Mouse (Mus musculus): ENCODE measurements around the gene Phrf1. TPM values are rescaled to one million over a fixed set of nuclear protein-coding genes. Genes with fewer than 3 reads are reported as not detected.
"Not testable (repeated sequence)": the region's sequence is repeated elsewhere in the genome, so short reads cannot be mapped to it uniquely, and the experiment has no call there.

The Phrf1 gene
- polyA plus RNA-seq, 1 experiment from 2014 or later, result 57.1 TPM

DNA sequence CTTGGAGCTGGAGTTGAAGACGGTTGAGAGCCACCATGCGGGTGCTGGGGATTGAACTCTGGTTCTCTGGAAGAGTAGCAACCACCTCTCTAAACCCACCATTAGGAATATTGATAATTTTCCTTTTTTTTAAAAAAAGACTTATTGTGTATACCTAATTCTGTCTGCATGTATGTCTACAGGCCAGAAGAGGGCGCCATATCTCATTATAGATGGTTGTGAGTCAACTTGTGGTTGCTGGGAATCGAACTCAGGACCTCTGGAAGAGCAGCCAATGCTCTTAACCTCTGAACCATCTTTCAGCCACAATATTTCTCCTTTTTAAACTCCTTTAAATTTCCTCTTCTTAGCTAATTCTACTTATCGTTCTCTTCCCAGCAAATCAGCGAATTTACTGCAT, 2.0 kb upstream of the Phrf1 start:
- no peak overlapping the region for H3K9ac ChIP-seq (ENCODE audit: low read depth, low read length)
- no peaks in the 10 kb centered on the region for H3K9me3 ChIP-seq (ENCODE audit: control insufficient read depth, low read length)
- ATAC-seq, result no peak
- peaks cover under 1% of the 10 kb centered on the region for H3K36me3 ChIP-seq (ENCODE audit: control insufficient read depth, insufficient read depth, low read length)
- no peaks in the 10 kb centered on the region for H3K27me3 ChIP-seq (replicated peaks; ENCODE audit: control insufficient read depth, insufficient read depth, low read length)
- 85% methylated on average over 6 of the region's 6 CpGs for WGBS
- H3K4me3 ChIP-seq (ENCODE audit: low read length), result no peak overlapping the region
- no peak overlapping the region for H3K4me2 ChIP-seq (ENCODE audit: low read length)
- H3K27ac ChIP-seq (ENCODE audit: low read depth, low read length), result no peak overlapping the region
- peaks cover 28% of the 10 kb centered on the region for H3K4me1 ChIP-seq (ENCODE audit: control insufficient read depth, insufficient read depth, low read depth, low read length)

GRCm38 (mm10) chr7:141227796-141228195, 788 bp upstream of the Phrf1 start:
- Histone ChIP-seq H3K4me3 (ENCODE audit: low read length) (no peak overlapping the region), H3K27ac (ENCODE audit: low read depth, low read length) (no peak overlapping the region), H3K4me2 (ENCODE audit: low read length) (peak overlapping the region; percentile 37), H3K4me1 (ENCODE audit: control insufficient read depth, insufficient read depth, low read depth, low read length) (peaks cover 19% of the 10 kb centered on the region), H3K9ac (ENCODE audit: low read depth, low read length) (peak overlapping the region; percentile 95; the same call in 1 of the 2 replicates), H3K27me3 (replicated peaks; ENCODE audit: control insufficient read depth, insufficient read depth, low read length) (no peaks in the 10 kb centered on the region), H3K36me3 (ENCODE audit: control insufficient read depth, insufficient read depth, low read length) (peaks cover 8% of the 10 kb centered on the region), H3K9me3 (ENCODE audit: control insufficient read depth, low read length) (no peaks in the 10 kb centered on the region)
- 79% methylated on average over 4 of the region's 4 CpGs for WGBS
- ATAC-seq, result peak; percentile 18; the same call in 1 of the 2 replicates

GRCm38 (mm10) chr7:141229702-141230101, 1.1 kb downstream of the Phrf1 start:
- Histone ChIP-seq H3K9me3 (ENCODE audit: control insufficient read depth, low read length) (no peaks in the 10 kb centered on the region), H3K4me1 (ENCODE audit: control insufficient read depth, insufficient read depth, low read depth, low read length) (peaks cover 18% of the 10 kb centered on the region), H3K27ac (ENCODE audit: low read depth, low read length) (no peak overlapping the region), H3K27me3 (replicated peaks; ENCODE audit: control insufficient read depth, insufficient read depth, low read length) (no peaks in the 10 kb centered on the region), H3K36me3 (ENCODE audit: control insufficient read depth, insufficient read depth, low read length) (peaks cover 25% of the 10 kb centered on the region), H3K4me2 (ENCODE audit: low read length) (peak overlapping the region; percentile 85), H3K9ac (ENCODE audit: low read depth, low read length) (peak overlapping the region; percentile 95; the same call in 1 of the 2 replicates), H3K4me3 (ENCODE audit: low read length) (peak overlapping the region; percentile 74)
- WGBS, result 59% methylated on average over 6 of the region's 6 CpGs
- no peak for ATAC-seq

DNA sequence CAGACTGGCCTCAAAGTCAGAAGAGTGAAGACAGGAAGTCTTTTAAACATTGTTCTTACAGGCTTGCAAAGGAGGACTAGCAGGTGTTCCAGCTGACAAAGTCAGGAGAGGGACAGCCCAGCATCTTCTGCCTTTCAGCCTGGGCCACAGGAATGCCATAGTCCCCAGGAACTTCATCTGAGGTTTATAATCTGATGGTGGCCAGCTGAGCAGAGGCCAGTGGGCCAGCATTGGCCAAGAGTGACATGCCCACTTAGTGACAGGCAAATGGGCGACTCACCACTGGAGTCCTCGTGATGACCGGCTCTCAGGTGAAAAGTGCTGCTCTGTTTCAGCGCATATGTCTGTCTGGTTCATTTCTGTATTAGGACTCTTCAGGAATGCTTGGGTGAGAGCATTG, 2.0 kb downstream of the Phrf1 start:
- Histone ChIP-seq H3K9me3 (ENCODE audit: control insufficient read depth, low read length) (no peaks in the 10 kb centered on the region), H3K27me3 (replicated peaks; ENCODE audit: control insufficient read depth, insufficient read depth, low read length) (no peaks in the 10 kb centered on the region), H3K27ac (ENCODE audit: low read depth, low read length) (no peak overlapping the region), H3K36me3 (ENCODE audit: control insufficient read depth, insufficient read depth, low read length) (peaks cover 30% of the 10 kb centered on the region), H3K4me2 (ENCODE audit: low read length) (no peak overlapping the region), H3K4me1 (ENCODE audit: control insufficient read depth, insufficient read depth, low read depth, low read length) (peaks cover 18% of the 10 kb centered on the region), H3K9ac (ENCODE audit: low read depth, low read length) (no peak overlapping the region), H3K4me3 (ENCODE audit: low read length) (no peak overlapping the region)
- no peak for ATAC-seq
- 97% methylated on average over 4 of the region's 4 CpGs for WGBS

DNA sequence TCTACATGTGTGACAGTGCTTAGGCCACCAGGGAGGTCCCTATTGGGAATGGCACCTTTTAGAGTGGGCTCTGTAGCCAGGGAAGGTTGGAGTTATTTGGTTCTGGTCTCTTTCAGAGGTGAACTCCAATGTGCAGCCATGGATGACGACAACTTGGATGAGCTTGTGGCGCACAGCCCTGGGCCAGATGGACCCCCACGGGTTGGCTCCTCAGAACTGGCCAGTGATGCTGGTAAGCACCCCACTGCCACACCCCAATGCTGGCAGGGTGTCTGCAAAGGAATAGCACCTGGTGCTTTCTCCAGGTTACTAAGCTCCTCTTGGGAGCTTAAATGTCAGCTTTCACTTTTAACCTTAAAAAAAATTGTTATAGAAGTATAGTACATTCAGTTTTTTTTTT, 2.5 kb downstream of the Phrf1 start:
- Histone ChIP-seq H3K4me1 (ENCODE audit: control insufficient read depth, insufficient read depth, low read depth, low read length) (peaks cover 18% of the 10 kb centered on the region), H3K9ac (ENCODE audit: low read depth, low read length) (no peak overlapping the region), H3K27ac (ENCODE audit: low read depth, low read length) (no peak overlapping the region), H3K36me3 (ENCODE audit: control insufficient read depth, insufficient read depth, low read length) (peaks cover 34% of the 10 kb centered on the region), H3K4me3 (ENCODE audit: low read length) (no peak overlapping the region), H3K4me2 (ENCODE audit: low read length) (no peak overlapping the region), H3K27me3 (replicated peaks; ENCODE audit: control insufficient read depth, insufficient read depth, low read length) (no peaks in the 10 kb centered on the region), H3K9me3 (ENCODE audit: control insufficient read depth, low read length) (no peaks in the 10 kb centered on the region)
- no peak for ATAC-seq
- 89% methylated on average over 3 of the region's 3 CpGs for WGBS

DNA sequence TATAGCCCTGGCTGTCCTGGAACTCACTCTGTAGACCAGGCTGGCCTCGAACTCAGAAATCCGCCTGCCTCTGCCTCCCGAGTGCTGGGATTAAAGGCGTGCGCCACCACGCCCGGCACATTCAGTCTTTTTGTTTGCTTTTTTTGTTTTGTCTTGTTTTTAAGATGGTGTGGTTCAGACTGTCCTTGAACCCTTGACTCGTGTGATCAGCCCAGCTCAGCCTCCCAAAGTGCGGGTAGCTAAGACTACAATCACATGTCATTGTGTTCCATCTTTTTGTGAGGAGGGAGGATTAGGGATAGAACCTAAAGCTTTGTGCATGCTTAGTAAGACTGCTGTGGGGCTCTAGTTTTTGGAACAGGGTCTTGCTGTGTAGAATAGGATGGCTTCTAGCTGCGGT, 3.0 kb downstream of the Phrf1 start:
- Histone ChIP-seq H3K4me2 (ENCODE audit: low read length) (no peak overlapping the region), H3K36me3 (ENCODE audit: control insufficient read depth, insufficient read depth, low read length) (peaks cover 35% of the 10 kb centered on the region), H3K9ac (ENCODE audit: low read depth, low read length) (no peak overlapping the region), H3K4me3 (ENCODE audit: low read length) (no peak overlapping the region), H3K27me3 (replicated peaks; ENCODE audit: control insufficient read depth, insufficient read depth, low read length) (no peaks in the 10 kb centered on the region), H3K4me1 (ENCODE audit: control insufficient read depth, insufficient read depth, low read depth, low read length) (peaks cover 18% of the 10 kb centered on the region), H3K9me3 (ENCODE audit: control insufficient read depth, low read length) (no peaks in the 10 kb centered on the region), H3K27ac (ENCODE audit: low read depth, low read length) (no peak overlapping the region)
- ATAC-seq, result no peak
- 93% methylated on average over 9 of the region's 10 CpGs for WGBS

- not testable (repeated sequence) for H3K27ac ChIP-seq (ENCODE audit: low read depth, low read length); H3K4me3 ChIP-seq (ENCODE audit: low read length); H3K27me3 ChIP-seq (replicated peaks; ENCODE audit: control insufficient read depth, insufficient read depth, low read length); H3K9ac ChIP-seq (ENCODE audit: low read depth, low read length); ATAC-seq; H3K4me2 ChIP-seq (ENCODE audit: low read length); H3K4me1 ChIP-seq (ENCODE audit: control insufficient read depth, insufficient read depth, low read depth, low read length); H3K9me3 ChIP-seq (ENCODE audit: control insufficient read depth, low read length)
- peaks cover 39% of the 10 kb centered on the region for H3K36me3 ChIP-seq (ENCODE audit: control insufficient read depth, insufficient read depth, low read length)
- WGBS, result 88% methylated on average over 4 of the region's 4 CpGs
Measured at GRCm38 (mm10) chr7:141250486-141250885, 21.9 kb downstream of the Phrf1 start.

DNA sequence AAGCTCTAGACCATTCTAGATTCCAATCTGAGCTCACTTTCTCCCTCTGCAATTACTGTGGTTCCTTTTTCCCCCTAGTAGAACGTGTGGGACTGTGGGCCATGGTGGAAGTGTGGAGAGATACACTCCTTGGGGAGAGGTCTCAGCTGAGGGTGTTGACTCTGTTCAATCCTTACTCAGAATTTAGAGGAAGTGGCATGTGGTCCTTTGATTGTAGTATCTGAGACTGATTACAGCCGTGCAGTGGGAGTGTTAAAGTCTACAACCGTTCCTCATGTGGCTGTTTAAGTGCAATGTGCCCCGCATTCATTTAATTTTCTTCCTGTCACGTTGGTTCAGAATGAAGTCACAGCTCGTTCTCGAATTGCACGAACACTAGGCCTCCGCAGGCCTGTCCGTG, 27.6 kb downstream of the Phrf1 start:
- peaks cover 54% of the 10 kb centered on the region for H3K36me3 ChIP-seq (ENCODE audit: control insufficient read depth, insufficient read depth, low read length)
- WGBS, result 94% methylated on average over 10 of the region's 10 CpGs

GRCm38 (mm10) chr7:141261480-141261879, 32.9 kb downstream of the Phrf1 start:
- no peak overlapping the region for H3K4me3 ChIP-seq (ENCODE audit: low read length)
- H3K4me1 ChIP-seq (ENCODE audit: control insufficient read depth, insufficient read depth, low read depth, low read length), result peaks cover 2% of the 10 kb centered on the region; the same call in 1 of the 2 replicates
- H3K36me3 ChIP-seq (ENCODE audit: control insufficient read depth, insufficient read depth, low read length), result peaks cover 73% of the 10 kb centered on the region
- no peaks in the 10 kb centered on the region for H3K9me3 ChIP-seq (ENCODE audit: control insufficient read depth, low read length)
- no peak overlapping the region for H3K27ac ChIP-seq (ENCODE audit: low read depth, low read length)
- no peak for ATAC-seq
- H3K27me3 ChIP-seq (replicated peaks; ENCODE audit: control insufficient read depth, insufficient read depth, low read length), result no peaks in the 10 kb centered on the region
- H3K4me2 ChIP-seq (ENCODE audit: low read length), result no peak overlapping the region
- H3K9ac ChIP-seq (ENCODE audit: low read depth, low read length), result no peak overlapping the region
- 94% methylated on average over 3 of the region's 3 CpGs for WGBS

More for the DNA sequence above, 27.6 kb downstream of the Phrf1 start:
- Histone ChIP-seq H3K9ac (ENCODE audit: low read depth, low read length) (no peak overlapping the region), H3K27ac (ENCODE audit: low read depth, low read length) (no peak overlapping the region), H3K9me3 (ENCODE audit: control insufficient read depth, low read length) (no peaks in the 10 kb centered on the region), H3K4me1 (ENCODE audit: control insufficient read depth, insufficient read depth, low read depth, low read length) (no peaks in the 10 kb centered on the region), H3K4me3 (ENCODE audit: low read length) (no peak overlapping the region), H3K27me3 (replicated peaks; ENCODE audit: control insufficient read depth, insufficient read depth, low read length) (no peaks in the 10 kb centered on the region), H3K4me2 (ENCODE audit: low read length) (no peak overlapping the region)
- no peak for ATAC-seq

- Histone ChIP-seq H3K9ac (ENCODE audit: low read depth, low read length) (no peak overlapping the region), H3K36me3 (ENCODE audit: control insufficient read depth, insufficient read depth, low read length) (peaks cover 52% of the 10 kb centered on the region), H3K4me2 (ENCODE audit: low read length) (no peak overlapping the region), H3K27me3 (replicated peaks; ENCODE audit: control insufficient read depth, insufficient read depth, low read length) (no peaks in the 10 kb centered on the region), H3K4me3 (ENCODE audit: low read length) (no peak overlapping the region), H3K27ac (ENCODE audit: low read depth, low read length) (no peak overlapping the region), H3K4me1 (ENCODE audit: control insufficient read depth, insufficient read depth, low read depth, low read length) (peaks cover 3% of the 10 kb centered on the region; the same call in 1 of the 2 replicates), H3K9me3 (ENCODE audit: control insufficient read depth, low read length) (no peaks in the 10 kb centered on the region)
- 90% methylated on average over 13 of the region's 13 CpGs for WGBS
- 0 out of 2 replicates have a peak, but pooled peaks have one; percentile 26 for ATAC-seq
Measured at GRCm38 (mm10) chr7:141263640-141264039, 35.1 kb downstream of the Phrf1 start.

Data from hindbrain, embryonic 16.5 days (tissue).